Mouse (Mus musculus): ENCODE measurements around the gene Spry1.

DNA sequence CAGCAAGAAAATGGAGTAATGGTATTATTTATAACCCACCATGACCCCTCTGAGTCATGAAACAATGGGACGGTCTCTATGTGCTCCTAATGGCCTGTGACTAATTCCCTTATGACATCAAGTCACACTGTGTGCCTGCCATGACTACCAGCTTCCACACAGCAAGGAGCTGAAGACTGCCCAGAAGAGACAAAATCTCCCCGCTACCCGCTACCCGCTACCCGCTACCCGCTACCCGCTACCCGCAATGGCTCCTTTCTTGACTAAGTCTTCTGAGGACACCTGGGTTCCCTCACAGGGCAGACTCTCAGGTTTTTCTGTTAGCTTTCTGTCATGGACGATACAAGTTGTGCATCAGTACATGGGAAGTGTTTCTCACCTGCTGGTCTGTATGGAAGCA is 37.4 kb upstream of the Spry1 start:
- TF ChIP-seq TCF12 (IDR thresholded peaks at IDR 0.05; ENCODE audit: insufficient read depth, poor library complexity, severe bottlenecking) (no peak), TCF3 (IDR thresholded peaks at IDR 0.05; ENCODE audit: insufficient read length, low read depth) (no peak), E2F4 (IDR thresholded peaks at IDR 0.05; ENCODE audit: insufficient read depth) (no peak), POLR2A (IDR thresholded peaks at IDR 0.05; ENCODE audit: insufficient read length, low read depth) (no peak), MYOG (IDR thresholded peaks at IDR 0.05; ENCODE audit: control insufficient read depth in 1 of 3, insufficient read depth in 1 of 3, insufficient read length in 2 of 3, low read depth in 2 of 3) (no peak), CEBPB (IDR thresholded peaks at IDR 0.05; ENCODE audit: insufficient read depth, poor library complexity, severe bottlenecking) (no peak), POLR2AphosphoS2 (IDR thresholded peaks at IDR 0.05; ENCODE audit: insufficient read length, low read depth) (no peak), USF1 (IDR thresholded peaks at IDR 0.05; ENCODE audit: low read depth) (no peak)
